Mouse (Mus musculus) A20 (cell line): ENCODE data around the gene Enox1.
"Not testable (repeated sequence)": the region's sequence is repeated elsewhere in the genome, so short reads cannot be mapped to it uniquely, and the experiment has no call there.

Source experiments
- DNase-seq: peaks from one replicate; pipeline ENCODE4 v3.0.0-alpha.2; 2011; ENCODE audit warnings: low read depth, low spot score

Enox1 gene

GRCm38 (mm10) chr14:77156222-77156910, at the start of gene Enox1:
Gene Enox1 (plus strand): TSS chr14:77156763.
- DNase-seq: no peak

GRCm38 (mm10) chr14:77110622-77111021, 45.9 kb upstream of the Enox1 start:
- not testable (repeated sequence) for DNase-seq

- no peak for DNase-seq
These were observed 26.0 kb upstream of the Enox1 start for GRCm38 (mm10) chr14:77130612-77131011.

DNA sequence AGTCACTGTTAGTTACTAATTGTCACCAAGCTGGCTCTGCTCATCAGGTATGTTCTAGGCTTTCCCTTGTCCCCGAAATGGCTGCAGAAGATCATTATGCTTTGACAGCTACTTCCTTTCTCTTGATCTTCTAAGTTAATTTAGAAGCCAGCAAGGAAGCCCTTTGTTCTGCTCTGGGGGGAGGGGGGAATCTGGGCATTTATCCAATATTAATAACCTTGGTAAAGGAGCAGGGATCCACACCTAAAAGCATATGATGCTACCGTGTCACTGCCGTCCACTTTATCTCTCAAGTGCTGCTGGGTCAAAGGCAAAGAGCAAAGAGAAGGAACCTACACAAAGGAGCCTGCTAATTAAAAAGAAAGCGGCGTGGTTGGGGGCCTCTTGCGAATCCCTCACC, 19.6 kb upstream of the Enox1 start:
- no peak for DNase-seq

- DNase-seq: peak; percentile 83
These were observed 15.0 kb upstream of the Enox1 start for GRCm38 (mm10) chr14:77141324-77142282.

GRCm38 (mm10) chr14:77145103-77145502, 11.5 kb upstream of the Enox1 start:
- DNase-seq: no peak

GRCm38 (mm10) chr14:77147635-77148034, 8.9 kb upstream of the Enox1 start:
- no peak for DNase-seq

GRCm38 (mm10) chr14:77150556-77150955, 6.0 kb upstream of the Enox1 start:
- DNase-seq: no peak

DNA sequence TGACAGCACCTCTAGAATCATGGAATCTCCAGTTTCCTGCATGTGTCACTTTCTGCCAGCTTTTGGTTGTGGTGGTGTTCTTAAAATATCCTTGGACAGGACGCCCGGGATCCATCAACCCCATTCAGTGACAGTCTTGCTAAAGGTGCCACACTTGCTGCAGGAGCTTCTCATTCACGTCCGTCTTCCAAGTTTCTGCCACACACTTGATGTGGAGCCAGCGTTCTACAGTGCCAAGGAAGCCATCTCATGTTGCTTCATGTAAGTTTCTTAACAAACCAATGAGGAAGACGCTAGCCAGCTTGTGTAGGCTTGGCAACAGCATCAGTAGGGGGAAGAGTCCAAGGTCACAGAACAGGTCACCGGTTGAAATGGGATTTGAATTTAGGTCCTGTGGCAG, 5.1 kb upstream of the Enox1 start:
- no peak for DNase-seq

- DNase-seq: no peak
These were observed 445 bp downstream of the Enox1 start for GRCm38 (mm10) chr14:77156911-77157504.

- DNase-seq: no peak
These were observed 945 bp downstream of the Enox1 start for GRCm38 (mm10) chr14:77157505-77157911.

GRCm38 (mm10) chr14:77159397-77159796, 2.8 kb downstream of the Enox1 start:
- no peak for DNase-seq

GRCm38 (mm10) chr14:77162496-77162895, 5.9 kb downstream of the Enox1 start:
- DNase-seq: no peak

GRCm38 (mm10) chr14:77164396-77164795, 7.8 kb downstream of the Enox1 start:
- DNase-seq: no peak

DNA sequence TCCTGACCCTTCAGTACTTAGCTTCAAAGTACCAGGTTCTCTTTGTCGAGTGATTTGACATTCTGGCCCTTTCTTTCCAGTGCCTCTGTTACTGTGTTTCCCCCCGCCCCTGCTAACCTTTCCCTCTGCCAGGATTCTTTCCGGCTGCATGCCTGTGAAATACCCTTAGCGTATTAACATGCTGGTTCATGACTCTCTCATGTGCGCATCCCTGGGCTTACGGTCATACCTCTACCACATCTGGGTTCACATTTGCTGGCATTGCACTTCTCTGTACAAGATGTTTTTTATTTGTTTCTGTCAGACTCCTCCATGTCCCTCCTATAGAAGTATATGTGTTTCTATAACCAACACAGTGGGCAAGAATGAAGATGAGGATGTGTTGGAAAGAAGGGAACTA, 11.6 kb downstream of the Enox1 start:
- no peak for DNase-seq

DNA sequence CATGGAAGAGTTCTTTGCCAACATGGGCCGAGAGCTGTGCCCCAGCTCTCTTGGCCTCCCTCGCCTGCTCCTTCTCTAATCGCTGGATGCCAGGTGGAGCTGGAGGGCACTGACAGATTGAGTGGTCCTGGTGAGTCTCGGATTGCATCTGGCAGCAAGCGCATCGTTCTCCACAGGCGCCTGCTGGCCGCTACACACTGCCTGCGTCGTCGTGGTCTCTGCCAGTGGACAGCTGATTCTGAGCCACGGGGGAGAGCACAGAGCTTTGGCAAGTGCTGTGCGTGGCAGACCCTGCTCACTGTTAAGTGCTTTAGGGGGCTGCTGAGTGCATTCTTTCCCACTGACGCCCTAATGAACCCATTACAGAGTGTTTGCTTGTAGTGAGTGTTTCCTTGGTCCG, 17.9 kb downstream of the Enox1 start:
- no peak for DNase-seq

DNA sequence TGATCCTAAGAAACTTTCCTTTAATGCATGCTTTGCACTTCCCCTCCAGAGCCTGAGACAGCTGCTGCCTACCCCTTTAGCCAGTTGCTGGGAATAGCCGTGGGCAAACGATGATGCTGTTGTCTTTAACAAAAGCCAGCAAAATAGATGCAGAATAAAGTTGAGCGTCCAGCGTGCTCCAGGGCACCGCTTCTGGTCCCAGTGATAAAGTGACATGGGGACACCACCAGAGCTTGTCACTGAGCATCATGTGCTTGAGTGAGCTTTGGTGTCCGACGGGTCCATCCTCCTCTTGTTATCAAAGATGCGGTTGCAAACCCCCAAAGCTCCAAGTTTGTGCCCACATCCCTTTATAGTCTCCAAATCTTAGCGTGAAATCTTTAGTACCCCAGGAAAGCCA, 18.4 kb downstream of the Enox1 start:
- no peak for DNase-seq

DNA sequence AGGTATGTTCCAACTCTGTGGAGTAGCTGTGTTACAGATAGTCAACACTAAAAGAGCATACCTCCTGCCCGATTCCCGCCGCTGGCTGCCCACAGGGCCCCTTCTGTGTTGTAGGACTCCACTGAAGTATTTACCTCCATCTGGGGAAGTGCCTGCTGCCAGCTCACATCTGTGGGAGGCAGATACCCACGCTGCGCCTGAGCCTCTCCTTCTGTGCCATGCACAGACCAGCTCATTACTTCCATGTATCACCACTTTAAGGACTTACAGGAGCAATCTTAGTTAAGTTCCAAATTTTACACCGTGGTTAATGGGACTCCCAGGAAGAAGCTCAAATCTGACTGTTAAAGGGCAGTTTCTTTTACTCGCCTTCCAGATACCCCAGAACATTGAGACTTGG, 23.7 kb downstream of the Enox1 start:
- no peak for DNase-seq

- DNase-seq: no peak
These were observed 24.3 kb downstream of the Enox1 start for GRCm38 (mm10) chr14:77180753-77181374.

- no peak for DNase-seq
These were observed 26.9 kb downstream of the Enox1 start for GRCm38 (mm10) chr14:77183491-77183890.

DNA sequence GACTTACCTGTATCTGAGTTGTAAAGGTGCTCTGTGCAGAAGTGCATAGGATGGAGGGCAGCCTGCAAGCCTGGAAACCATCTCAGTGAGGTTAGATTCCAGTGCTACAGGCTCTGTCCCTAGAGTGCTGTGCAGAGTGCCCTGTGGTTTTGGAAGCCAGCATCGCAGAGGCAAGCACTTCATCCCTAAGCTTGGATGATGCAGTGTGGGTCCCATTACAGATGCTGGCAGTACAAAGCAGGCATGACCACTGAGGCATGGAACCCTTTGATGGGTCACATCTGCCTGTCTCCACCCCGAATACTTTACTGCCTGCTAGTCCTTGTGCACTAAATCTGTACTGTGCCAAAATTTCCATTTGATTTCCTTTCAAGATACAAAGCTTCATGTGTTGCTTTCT, 33.6 kb downstream of the Enox1 start:
- no peak for DNase-seq
